Mouse (Mus musculus): ENCODE data around the gene Igdcc3.
A peak's percentile ranks its signal among the peaks of the same experiment; 100 is the strongest.

The Igdcc3 gene

DNA sequence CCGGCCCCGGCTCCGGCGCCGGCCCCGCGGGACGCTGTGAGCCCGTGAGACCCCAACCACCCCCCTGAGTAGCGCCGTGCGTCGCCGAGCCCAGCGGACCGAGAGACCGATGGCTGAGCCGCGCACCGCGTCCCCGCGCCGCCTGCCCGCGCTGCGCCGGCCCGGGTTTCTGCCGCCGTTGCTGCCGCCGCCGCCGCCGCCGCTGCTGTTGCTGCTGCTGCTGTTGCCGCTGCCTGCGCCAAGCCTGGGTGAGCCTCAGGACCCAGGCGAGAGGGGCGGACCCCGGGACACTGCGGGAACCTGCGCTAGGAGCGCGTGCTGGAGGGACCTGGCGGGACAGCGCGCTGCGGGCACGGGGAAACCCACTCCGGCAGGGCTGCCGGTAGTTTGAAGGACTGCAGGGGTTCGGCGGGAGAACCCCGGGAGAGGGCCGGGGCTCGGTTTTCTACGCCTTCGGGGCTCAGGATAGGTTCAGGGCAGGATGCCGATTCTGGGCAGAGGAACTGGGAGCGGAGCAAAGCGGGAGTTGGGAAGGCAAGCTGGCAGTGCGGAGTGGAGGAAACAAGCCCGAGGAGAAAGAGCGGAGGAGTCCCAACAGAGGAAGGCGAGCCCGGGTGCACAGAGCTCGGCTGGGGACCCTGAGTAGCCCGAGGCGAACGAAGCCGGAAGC is 452 bp downstream of the Igdcc3 start:
- DNase-seq: peak; percentile 55

DNA sequence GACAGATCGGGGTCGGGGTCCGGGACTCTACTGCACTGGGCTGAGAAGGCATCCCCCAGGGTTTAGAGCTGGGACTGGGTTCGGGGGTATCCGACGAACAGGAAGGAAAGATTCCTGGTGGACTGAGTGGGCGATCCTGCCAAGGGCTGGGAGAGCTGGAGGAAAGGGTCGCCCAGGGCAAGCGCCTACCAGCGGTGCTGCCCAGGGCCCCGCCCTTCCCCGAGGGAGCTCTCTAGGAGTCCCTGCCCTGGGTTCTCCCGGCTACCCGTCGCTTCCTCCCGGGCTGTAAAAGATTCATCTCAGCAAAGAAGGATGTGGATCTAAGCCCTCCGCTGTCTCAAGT is 958 bp downstream of the Igdcc3 start:
- DNase-seq: no peak

DNA sequence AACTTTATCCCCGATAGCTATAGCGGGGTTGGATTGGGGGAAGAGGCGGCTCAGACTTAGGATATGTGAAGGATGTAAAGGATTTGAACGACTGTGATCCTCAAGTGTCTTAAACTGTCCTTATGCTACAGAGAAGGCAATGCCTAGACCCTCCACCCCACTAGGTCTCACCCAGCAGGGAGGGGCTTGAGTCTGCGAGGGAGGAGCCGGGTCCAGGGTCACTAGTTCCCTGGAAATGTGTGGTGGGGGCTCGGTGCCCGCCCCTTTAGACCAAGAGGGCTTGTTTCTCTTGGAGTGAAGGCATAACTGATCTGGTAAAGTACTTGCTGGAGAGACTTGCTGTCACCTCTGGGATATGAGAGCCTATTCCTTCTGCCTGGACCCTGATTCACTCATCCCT is 1.4 kb downstream of the Igdcc3 start:
- DNase-seq: no peak

DNA sequence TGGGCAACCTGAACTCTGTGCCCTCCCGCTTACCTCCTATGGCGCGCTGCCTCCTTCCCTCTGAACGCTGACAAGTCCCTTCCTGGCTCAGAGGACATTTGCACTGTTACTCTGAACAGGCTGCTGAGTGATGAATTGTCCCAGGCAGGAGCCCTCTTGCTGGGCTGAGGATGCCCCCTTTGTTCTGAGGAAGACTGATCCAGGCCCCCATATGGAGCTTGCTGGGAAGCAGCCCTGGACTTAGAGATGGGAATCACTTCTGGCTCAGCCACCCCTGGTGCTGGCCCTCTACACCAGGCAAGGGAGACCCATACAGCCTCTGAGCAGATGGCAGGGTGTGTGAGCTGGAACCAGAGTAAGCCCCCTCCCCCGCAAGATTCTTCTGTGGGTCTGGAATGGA is 5.0 kb downstream of the Igdcc3 start:
- no peak for DNase-seq

DNA sequence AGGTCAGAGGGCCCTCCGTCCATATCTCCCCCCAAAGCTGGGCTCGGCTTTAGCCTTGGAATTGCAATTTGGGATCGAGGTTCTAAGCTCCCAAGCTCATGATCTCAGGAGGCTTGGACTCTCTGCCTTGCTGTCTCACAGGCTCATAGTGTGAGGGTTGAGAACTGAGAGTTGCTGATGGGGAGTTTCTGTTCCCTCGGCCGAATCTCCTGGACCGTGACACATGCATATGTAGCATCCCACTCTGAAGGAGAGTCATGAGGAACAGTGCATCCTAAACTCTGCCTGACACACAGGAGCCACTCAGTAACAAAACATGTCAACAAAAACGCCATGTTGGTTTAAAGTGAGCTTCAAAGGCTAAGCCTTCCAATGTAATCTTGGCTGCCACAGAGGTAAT is 7.5 kb downstream of the Igdcc3 start:
- no peak for DNase-seq

DNA sequence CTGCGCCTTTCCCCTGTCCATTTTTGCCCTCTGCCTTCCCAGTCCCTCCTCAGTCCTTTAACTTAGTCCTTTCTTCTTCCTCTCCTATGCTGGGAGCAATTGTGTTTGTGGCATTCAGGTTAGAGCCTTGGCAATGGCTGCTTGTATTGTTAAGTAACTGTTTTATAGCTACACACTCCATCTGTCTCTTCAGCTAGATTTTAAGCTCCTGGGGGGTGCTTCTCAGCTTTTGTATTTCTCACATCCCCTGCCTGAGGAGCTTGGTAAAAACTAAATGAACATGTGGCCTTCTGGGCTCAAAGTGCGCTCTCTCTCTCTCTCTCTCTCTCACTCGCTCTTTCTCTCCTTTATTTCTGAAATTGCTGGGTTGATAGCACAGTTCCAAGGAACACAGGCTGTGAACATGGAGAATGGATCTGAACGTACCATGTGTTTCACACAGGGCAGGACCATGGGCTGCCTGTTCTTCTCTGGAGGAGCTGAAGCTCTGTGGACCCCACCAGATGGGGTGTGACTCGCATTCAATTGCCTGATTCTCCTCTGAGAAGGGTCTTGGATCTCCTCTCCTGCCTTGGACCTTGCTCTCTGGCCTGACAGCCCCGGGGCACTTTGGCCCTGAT is 11.8 kb downstream of the Igdcc3 start:
- DNase-seq: no peak

DNA sequence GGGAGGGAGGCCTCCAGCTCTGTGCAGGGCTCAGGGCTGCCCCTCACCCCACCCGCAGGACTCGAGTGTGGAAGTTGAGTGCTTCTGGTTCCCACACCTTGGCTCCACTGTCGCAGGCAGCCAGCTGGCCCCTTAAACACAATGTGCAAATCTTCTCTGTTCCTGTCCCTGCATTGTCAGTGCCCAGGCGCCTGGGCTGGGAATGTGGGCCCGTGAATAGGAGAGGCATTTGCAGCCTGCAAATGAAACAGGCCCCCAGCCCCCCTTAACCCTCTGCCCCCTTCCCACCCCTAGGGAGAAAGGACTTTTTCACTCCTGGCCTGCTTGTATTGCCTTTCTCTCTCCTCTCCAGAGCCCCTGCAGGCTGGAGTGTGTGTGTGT is 12.3 kb downstream of the Igdcc3 start:
- DNase-seq: no peak

DNA sequence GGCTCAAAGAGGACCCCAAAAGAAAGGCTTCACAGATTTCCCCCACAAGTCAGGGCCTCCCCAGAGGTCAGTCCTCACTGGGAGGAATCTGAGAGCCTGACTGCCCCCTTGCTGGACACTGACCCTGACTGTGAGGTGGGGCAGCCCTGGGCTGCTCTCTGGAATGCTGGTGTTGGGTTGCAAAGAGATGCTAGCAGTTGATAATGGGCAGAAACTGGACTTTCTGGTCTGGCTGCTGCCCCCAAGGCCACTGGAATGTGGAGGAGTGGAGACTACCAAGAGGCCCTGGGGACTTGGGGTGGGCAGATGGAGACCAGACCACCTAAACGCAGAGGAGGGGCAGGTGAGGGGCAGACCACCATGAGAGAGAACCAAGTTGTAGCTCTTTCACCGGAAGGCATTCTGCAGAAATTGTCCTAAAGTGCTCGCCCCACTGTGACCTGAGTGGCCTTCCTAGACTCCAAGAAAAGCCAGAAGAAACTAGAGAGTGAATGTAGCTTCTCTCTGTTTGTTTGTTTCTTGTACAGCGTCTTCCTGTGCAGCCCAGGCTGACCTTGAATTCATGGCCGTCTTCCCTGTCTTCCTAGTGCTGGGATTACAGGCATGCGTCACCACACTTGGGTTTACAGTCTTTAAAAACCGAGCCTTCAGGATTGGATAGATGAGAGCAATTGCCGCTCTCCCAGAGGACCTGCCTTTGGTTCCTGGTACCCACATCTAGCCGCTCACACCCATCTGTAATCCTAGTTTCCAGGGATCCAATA is 13.9 kb downstream of the Igdcc3 start:
- DNase-seq: no peak

DNA sequence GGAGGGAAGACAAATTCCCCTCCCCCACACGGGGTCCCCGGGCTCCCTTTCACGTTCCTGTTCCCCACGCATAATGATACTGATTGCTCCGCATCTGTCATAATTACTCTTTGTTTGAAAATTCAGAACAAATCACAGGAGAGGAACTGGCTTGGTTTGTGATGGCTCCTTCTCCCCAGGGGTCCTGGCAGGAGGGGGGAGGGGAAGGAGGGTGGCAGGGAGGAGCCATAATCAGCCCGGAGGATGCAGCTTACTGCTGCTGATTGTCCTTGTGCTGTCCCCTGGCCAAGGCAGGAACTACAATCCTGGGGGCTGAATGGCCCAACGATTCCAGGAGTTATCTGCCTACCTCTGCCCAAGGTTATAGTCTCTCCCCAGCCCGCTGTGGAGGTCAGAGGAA is 15.6 kb downstream of the Igdcc3 start:
- DNase-seq: no peak

DNA sequence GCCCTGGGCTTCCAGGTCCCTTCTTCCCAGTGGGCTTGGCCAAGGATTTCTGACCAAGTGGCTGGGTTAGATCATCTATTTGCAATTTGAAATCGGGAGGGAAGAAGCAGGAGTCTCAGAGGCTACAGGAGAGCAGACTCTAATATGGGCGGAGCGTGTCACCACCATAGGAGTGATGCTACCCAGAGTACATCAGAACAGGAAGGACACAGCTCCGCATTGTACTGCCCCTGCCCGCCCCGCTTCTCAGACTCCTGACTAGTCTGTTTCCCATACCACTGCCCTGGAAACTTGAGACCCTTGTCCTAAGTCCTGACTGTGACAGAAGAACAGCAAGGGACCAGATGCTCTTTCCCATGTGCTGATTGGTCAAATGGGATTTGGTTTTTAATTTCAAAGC is 16.6 kb downstream of the Igdcc3 start:
- no peak for DNase-seq

DNA sequence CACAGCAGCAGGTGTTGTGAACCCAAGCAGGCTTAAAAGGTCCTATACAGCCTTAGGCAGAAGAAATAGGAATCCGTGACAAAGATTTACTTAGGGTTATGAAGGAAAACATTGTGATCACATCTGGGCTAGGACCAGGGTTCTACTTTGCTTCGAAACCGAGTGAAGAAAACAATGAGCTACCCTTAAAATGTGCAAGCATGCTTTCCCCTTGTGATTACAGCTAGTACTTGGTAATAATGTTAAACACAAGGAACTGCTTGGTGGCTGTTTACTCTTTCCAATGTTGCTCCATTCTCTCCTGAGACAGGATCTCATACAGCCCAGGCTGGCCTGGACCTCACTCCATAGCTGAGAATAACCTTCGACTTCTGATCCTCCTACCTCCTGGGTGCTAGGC is 20.2 kb downstream of the Igdcc3 start:
- no peak for DNase-seq

DNA sequence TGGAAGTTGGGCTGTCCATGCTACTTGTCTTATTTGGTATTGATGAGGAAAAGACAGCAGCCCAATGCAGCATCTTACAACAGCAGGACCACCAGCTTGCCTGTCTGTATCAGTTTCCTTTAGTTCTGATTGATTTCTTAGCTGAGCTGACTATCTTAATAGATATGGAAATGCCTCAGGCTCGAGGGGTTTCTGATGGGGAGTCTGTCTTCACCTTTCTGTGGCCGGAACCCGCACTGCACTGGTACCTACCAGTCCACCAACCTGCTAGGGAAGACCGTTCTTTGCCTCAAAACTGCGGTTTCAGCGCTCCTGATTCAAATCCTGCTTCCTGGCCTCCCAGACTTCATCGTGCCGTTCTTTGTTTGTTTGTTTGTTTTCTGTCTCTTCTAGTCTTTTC is 20.9 kb downstream of the Igdcc3 start:
- no peak for DNase-seq

DNA sequence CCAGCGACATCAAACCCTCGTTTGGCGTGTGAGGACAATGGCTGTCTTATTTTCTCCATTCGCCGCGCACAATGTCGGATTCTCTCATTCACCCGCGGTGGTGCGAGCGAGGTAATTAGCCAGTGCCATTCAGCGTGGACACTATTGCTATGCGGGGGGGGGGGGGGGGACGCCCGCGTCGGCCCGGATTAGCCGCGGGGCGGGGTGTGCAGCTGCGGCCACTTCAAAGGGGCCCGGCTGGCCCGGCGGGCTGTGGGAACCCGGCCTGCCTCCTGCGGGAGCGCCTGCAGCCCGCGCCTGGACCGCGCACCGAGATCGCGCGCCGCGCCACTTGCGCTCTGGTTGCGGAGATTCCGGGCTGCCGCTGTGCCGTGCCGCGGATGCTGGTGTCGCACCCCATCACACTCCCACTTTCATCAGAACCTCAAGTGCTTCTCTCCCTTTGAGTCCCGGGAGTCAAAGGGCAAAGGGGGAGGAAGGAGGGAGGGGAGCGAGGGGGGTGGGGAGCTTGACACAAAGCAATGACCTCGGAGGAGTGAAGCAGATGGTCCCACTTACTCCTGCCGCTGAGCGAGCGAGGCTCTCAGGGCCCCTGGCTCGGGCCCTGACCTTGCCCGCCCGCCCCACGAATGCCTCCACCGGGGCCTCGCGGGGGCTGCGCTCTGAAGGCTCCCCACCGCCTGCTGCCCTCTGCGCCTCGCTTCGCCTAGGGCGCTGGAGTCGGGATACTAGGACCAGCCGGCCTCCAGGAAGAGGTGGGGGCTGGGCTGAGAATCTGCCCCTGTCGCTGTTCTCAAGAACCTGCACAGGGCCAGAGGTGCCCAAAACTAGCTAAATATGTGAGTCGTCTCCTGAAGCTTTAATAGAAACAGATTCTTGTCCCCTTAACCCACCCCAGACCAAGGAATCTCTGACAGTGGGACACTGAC is 22.0 kb downstream of the Igdcc3 start:
- DNase-seq: peak; percentile 54

DNA sequence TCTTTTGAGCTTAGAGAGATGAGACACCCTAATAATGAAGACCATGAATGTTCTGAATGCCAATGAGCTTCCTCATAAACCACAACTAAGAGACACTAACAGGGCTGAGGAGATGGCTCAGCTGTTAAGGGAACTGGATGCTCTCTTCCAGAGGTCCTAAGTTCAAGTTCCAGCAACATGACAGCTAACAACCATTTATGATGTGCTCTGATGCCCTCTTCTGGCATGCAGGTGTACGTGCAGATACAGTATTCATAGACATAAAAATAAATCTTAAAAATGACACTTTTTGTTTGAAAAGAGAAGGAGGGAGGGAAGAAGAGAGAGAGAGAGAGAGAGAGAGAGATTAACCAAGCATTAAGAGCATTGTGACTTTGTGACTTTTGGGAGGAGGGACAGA is 23.9 kb downstream of the Igdcc3 start:
- no peak for DNase-seq

DNA sequence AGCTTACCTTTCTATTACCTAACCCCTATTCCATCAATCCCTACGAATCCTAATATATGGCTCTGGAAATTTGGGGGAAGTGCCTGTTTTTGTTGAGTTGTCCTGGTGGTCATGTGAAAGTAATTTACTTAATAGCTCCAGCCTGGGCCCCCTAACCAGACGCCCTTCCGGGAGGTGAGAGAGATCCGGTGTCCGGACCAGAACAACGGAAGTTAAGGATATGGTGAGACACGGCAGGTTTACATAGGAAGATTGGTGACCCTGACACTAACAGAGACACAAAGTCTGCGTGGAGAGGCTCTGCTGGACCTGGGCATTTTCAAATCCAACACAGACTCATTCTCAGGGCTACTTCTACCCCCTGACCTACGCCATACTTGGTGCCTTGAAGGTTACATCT is 25.4 kb downstream of the Igdcc3 start:
- DNase-seq: no peak

DNA sequence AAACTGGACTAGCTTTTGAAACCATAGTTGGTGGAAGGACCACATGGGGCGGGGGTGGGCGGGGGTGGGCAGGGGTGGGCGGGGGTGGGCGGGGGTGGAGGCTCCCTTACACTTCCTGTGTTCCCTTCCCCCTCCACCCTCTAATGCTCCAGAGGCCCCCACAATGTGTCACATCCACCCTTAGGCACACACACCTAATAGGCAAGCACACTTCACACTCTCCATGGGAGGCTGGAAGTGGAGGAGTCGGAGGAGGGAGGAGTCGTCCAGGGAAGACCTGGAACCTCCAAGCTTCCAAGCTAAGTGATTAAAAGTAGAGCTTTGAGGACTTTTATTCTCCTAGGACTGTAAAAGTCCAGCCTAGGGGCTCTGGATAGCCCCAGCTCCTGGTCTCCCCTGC is 27.5 kb downstream of the Igdcc3 start:
- no peak for DNase-seq

DNA sequence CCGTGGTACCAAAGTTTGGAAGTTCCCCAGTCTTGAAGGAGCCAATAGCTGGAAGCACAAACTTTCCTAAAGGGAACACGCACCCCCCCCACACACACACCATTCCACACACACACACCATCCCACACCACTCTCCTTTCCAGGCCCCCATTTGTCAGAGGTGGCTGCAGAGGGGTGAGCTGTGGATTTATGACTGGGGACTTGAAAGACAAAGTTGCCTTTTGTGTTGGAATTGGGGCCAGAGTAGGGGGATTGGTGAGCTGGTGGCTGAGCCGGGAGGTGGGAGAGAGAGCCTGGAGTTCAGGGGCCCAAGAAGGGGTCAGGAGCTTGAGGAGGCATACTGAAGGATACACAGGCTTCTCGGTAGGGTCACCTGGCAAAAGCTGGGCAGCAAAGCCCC is 28.0 kb downstream of the Igdcc3 start:
- no peak for DNase-seq

DNA sequence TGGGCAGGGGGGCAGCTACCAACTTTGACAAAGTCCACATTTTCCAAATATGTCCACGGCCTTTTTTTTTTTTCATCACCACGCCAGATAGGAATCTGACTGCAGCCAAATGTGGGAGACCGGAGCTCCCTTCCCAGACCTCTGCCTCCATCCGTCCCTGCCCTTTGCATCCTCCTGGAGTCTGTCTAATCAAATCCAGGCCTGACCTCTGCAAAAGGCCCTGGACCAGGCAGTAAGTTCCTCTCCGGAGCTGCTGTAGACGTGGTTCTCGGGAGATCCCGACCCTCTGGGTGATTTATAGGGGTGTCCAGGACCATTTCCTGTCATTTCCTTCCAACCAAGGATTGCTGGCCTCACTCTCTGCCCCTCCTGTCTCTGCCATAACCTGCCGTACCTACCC is 31.7 kb downstream of the Igdcc3 start:
- no peak for DNase-seq

DNA sequence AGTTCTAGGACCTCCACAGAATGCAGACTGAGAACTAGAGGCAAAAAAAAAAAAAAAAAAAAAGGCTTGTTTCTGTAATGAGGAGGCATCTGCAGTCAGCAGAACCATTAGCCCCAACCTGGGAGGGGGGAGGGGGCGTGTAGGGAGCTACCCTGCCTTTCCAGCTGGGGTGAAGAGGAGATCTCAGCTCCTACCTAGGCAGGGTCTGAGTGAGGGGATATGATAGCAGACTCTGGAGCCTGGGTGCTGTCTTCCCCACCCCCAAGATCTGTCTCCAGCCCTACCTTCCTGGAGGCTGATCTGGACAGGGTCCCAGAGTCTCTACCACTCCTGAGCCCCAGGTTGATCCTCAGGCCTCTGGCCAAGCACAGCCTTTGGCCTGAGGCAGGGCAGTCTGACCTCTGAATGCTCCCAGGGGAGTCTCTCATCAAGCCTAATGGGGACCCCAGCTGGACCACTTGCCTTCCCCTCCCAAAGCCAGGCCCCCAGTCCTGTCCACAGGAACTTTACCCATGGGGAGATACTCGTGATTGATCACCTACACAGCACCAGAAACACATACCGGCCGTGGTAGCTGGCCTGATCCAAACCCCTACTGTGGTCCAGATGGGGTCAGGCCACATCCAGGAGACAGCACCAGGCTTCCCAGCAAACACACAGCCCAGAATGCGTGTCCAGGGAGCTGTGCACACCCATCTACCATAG is 34.4 kb downstream of the Igdcc3 start:
- DNase-seq: no peak

DNA sequence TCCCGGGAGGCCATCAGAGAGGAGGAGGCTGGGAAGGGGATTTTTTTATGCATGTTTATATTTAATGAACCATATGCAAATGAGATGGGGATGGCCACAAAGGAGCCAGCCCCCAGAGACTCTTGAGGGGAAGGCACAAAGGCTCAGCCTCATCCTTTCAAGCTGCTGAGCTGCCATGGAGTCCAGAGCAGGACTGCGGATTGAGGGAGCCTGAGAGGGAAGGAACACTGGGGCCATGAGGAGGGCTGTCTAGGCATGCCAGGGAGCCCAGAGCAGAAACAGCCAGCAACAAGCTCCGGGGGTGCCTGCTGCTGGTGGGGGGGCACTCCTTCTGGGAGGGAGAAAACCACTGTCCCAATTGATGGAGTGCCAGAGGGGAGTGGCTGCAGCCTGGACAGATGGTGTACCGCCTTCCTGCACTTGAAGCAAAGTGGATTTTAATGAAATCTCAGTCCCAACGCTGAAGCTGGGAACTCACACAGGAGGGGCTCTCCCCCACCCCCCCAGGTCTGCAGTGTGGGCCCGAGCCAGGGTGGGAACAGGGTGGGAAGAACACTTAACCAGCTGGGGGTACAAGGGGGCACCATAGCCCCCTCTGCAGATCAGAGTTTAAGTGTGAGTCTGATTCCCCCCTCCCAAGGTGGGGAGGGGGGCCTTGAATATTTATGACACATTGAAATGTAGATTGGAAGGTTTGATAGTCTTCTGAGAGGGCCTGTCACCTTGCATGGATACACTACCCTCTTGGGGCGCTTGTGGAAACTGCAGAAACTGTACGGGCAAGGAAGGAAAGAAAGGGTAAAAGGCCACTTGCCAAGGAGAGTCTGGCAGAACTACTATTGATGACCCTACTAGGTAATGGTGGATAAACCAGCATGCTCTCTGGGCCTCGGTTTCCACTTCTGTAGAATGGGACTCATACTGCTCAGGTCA is 35.2 kb downstream of the Igdcc3 start:
- DNase-seq: no peak

DNA sequence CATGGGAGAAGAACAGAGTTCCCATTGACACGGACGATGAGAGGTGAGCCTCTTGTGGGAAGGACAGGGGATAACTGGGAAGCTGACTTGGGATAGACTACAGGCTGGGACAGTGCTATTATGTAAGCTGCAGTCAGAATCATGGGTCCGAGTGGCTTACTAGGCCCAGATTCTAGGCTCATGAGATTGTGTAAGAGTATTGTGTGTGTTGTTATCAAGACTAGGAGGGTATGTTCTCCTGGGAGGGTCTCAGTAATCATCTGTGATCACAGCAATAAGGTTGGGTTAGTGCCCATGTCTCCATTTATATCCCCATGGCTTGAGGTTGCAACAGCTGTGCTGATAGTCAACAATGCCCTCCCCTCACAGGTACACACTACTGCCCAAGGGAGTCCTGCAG is 36.5 kb downstream of the Igdcc3 start:
- no peak for DNase-seq

DNA sequence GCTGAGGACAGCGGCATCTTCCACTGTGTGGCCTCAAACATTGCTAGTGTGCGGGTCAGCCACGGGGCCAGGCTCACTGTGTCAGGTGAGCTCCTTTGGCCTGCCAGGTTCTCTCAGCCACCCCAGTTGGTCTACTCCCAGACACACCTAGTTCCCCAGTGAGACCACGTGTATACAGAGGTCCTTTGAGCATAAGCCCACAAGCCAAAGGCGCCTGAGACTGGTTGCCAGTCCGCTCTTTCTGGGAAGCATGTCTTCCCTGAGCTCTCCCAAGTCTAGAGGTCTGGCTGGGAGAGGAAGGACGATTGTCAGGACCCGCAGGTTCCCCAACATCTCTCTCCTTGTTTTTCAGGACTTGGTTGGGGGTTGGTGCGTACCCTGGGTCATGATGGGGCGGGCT is 36.9 kb downstream of the Igdcc3 start:
- DNase-seq: no peak

Data from right cerebral cortex, postnatal 14 days (tissue).